Mouse (Mus musculus) urinary bladder, adult 18-20 months (tissue): ENCODE data around the gene Pabpn1.

Experiments
- DNase-seq, 2 experiments: peaks; one replicate each; pipeline ENCODE4 v3.0.0; 2022; ENCODE audit warnings: low spot score in 2 of 2, mixed read lengths in 2 of 2

Pabpn1 gene

DNA sequence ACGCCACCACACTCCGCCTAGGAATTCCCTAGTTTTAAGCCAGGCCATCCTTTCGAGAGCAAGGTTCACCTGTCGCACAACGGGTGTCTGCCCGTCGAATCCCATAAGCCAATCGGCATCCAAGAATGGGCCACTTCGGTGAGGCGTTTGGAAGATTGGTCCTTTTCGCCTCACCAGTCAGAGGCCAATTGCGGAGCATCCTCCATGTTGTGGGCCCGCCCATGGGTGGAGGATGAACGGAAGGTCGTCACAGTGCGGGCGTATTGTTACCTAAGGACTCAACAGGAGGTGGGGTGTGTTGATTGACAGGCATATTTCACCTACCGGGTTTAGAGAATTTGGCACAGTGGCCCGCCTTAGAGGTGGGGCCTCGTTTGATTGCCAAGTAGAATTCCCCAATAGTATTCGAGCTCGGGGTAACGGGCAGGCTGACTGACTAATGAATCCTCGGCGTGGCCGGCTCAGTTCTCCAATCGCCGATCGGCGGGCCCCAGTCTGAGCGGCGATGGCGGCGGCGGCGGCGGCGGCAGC lies 1.4 kb downstream of the Pabpn1 start:
- DNase-seq = peak; percentile 98

DNA sequence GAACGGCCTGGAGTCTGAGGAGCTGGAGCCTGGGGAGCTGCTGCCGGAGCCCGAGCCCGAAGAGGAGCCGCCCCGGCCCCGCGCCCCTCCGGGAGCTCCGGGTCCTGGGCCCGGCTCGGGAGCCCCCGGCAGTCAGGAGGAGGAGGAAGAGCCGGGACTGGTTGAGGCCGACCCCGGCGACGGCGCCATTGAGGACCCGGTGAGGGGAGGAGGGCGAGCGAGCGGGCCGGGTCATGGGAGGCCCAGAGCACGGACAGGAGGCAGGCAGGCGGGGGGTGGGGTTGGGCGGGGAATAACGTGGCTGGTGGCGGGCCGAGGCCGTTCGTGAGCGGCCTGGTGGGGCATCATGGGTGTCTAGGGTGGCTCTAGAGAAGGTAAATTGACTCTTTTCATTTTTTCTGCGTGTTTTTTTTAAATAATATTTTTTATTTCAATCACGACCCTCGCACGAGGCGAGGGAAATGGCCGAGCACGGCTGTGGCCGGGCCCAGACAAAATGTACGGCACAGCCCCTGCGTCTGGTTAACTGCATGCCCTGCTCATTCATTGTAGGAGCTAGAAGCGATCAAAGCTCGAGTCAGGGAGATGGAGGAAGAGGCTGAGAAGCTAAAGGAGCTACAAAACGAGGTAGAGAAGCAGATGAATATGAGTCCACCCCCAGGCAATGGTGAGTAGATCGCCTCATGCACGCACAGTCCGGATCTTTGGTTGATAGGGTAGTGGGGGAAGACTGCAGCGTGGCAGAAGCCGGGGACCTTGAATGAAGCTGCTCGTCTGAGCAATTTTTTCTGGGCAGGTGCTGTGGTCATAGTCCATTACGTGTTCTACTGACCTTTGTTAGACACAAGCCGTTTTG lies 2.2 kb downstream of the Pabpn1 start:
- DNase-seq = peak; percentile 60 to 69

DNA sequence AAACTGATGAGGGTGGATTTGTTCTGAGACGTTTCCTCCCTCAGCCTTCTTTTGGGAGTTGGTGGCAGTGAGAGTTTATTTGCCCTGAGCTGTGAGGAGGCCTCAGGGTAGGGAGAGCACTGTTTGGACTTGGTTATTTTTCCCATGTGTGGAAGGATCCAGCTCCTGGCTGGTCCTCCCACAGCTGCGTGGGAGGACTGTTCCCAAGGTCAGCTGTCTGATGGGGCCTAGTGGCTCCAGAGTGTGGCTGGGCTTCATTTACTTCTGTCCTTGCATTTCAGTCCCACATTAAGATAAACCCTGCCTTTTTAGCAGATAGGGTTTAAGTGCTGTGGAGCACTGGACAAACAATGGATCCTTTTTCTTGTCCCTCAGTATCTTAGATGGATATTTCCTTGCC lies 5.1 kb downstream of the Pabpn1 start:
- no peak for DNase-seq

DNA sequence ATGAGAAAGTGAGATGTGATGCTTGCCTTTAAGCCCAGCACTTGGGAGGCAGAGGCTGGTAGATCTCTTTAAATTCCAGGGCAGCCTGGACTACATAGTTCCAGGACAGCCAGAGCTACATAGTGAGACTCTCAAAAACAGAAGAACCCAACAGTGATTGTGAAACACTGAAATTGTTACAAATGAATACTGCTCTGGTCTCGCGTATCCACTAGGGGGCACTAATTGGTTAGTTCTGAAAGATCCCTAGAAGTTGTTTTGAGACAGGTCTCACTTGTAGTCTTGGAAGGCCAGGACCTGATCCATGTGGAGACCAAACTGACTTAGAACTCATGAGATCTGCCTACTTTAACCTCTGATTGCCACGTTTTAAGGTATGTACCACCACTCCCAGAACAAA lies 8.1 kb downstream of the Pabpn1 start:
- peak; percentile 26 to 57 for DNase-seq

GRCm38 (mm10) chr14:54903641-54904040 lies 11.3 kb downstream of the Pabpn1 start:
- no peak for DNase-seq

GRCm38 (mm10) chr14:54908682-54909081 lies 16.4 kb downstream of the Pabpn1 start:
- DNase-seq = no peak

GRCm38 (mm10) chr14:54912109-54912850 lies 20.0 kb downstream of the Pabpn1 start:
- DNase-seq = no peak

DNA sequence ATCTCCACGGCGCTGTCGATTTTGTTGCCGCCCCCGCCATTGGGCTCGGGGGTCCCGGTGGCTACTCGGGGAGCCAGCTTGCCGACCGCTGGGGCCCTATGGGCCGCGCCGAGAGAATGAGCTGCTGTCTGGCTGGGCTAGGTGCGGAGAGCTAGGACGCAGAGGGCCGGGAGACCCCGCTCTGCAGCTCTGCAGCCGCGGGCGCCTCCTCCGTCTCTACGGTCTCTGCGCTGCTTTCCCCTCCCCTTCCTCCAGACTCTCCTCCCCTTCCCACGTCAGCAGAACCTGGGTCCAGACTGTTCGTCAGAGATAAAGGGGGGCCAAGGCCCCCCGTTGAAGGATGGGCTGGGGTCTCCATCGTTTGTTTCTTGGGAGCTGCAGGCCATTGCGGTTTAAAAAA lies 20.6 kb downstream of the Pabpn1 start, which contains the start of gene Slc22a17:
Gene Slc22a17, minus strand, starts transcription at position 247 of the 400 bp plus-strand sequence.
- DNase-seq = no peak

DNA sequence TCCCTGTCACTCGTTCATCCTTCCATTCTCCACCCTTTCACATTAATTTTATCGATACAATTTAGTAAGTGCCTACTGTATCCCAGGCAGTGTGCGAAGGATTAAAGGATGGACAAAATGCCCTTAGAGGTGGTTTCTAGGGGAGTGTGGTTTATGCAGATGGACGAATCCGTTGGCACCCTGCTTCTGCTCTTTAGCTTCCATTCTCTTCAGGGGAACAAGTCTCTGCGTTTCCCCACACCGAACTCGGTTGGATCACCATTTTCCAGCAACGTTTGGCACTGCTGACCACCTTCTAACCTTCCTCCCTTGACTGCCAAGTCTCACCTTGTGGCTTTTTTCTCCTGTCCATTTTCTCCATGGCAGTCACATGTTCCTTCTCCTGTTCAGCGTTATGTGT lies 21.0 kb downstream of the Pabpn1 start:
- no peak for DNase-seq

GRCm38 (mm10) chr14:54920076-54920685 lies 27.9 kb downstream of the Pabpn1 start:
- no peak for DNase-seq

- peak in 1 of 2 experiments; percentile 84 for DNase-seq
These were observed 32.5 kb downstream of the Pabpn1 start for GRCm38 (mm10) chr14:54924641-54925348.

GRCm38 (mm10) chr14:54925349-54926342 lies 33.3 kb downstream of the Pabpn1 start, which contains the start of gene Efs:
Gene Efs, minus strand, starts transcription at chr14:54926126.
- DNase-seq = peak; percentile 73 to 82

DNA sequence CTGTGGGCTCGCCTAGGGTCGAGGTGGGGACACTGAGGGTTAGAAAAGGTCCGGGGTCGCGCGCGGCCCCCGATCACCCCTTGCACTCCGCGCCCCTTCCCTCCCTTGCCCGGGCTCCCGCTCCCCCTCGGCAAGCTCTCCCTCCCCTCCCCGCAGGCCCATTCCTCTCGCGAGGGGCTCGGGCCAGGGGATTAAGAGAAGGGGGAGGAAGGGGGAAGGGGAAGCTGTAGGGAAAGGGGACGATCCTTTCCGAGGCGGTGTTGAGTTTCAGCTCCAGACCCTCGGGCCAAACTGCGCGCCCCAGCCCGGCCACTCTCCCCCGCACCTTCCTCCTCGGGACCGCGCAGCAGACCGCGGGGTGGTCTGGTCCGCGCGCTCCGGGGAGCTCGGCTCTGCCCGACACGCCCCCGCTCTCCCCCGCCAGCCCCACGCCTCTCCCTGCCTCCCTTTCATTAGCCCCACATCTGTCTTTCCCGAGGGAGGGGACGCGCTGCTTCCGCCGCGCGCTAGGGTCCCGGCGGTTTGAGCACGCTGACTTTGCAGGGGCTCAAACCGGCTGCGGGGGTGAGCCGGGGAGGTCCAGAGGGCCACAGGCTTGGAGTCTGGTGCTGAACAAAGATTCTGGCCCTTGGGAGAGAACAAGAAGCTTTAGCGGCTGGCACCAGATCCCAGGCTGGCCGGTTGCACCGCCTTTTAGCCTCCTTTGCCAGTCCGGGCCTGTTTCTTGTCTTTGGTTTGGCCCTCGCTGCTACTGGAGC lies 34.3 kb downstream of the Pabpn1 start:
- peak; percentile 75 to 81 for DNase-seq

DNA sequence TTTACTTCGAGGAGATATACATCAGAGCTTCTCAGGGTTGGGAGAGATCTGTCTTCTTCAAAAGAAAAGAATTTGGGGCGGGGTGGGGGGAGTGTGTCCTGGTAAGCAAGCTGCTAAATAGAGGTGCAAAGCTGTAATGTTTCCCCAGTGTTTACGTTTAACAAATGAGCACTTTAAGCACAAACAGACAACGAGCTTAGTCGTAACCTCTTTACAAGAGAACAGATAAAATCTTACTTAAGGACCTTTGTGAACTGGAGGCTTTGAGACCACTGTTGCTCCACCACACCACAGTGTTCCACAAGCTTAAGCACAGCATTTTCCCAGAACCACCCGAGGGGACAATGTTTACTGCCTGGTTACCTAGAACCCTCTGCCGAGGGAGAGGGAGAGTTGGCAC lies 35.0 kb downstream of the Pabpn1 start:
- DNase-seq = no peak

GRCm38 (mm10) chr14:54929801-54930200 lies 37.5 kb downstream of the Pabpn1 start:
- no peak for DNase-seq

- DNase-seq = no peak
These were observed 38.1 kb downstream of the Pabpn1 start for GRCm38 (mm10) chr14:54930431-54930830.

DNA sequence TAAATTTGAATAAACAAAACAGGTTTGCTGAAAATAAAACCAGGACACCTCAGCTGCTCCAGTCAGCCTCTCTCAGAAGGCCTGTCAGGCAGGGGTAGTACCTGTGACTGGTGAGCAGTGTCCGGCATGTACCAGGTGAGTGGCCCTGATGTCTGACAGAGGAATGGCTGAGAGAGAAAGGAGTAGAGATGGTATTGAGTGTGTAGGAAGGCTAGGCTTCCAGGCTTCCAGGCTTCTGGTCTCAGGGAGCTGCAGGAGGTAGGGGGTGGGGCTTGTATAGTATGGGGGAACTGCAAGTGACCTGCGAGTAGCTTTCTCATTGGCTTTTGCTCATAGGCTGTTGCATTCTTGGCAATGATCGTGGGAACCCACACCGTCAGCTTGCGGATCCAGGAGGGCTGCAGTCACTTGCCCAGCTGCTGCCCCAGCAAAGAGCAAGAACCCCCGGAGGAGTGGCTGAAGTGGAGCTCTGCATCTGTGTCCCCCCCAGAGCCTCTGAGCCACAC lies 40.4 kb downstream of the Pabpn1 start, which contains the start of gene Il25:
Gene Il25, plus strand, starts transcription at position 51 of the 506 bp plus-strand sequence.
- no peak for DNase-seq

- no peak for DNase-seq
These were observed 43.9 kb downstream of the Pabpn1 start, which contains the start of gene Cmtm5 for GRCm38 (mm10) chr14:54935904-54936830. Gene Cmtm5, plus strand, starts transcription at chr14:54936261.
